Mouse (Mus musculus) bone marrow macrophage, adult 2 months (primary cell): ENCODE data around the gene Urgcp.

Source experiments
- CTCF ChIP-seq: IDR thresholded peaks from 2 replicates; pipeline ENCODE4 v1.5.1; 2012; ENCODE audit warnings: low read depth, mild to moderate bottlenecking, low read length, moderate library complexity
- POLR2A ChIP-seq: IDR thresholded peaks from 2 replicates; pipeline ENCODE4 v1.6.1; 2012; ENCODE audit warnings: mild to moderate bottlenecking, low read depth, low read length, borderline replicate concordance

DNA sequence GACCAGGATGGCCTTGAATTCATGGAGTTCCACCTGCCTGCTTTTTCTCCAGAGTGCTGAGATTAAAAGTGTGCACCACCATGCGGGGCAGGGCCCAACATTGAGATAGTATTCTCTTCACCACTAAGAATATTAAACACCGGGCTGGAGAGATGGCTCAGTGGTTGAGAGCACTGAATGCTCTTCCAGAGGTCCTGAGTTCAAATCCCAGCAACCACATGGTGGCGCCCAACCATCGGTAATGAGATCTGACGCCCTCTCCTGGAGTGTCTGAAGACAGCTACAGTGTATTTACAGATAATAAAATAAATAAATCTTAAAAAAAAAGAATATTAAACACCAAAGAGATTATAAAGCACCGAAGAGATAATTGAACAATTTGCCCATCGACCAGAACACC lies 20.1 kb downstream of the Urgcp start:
- TF ChIP-seq CTCF (peak; percentile 80), POLR2A (no peak)
